ENCODE assay signal across 11 mouse cellular contexts in the genomic region with DNA sequence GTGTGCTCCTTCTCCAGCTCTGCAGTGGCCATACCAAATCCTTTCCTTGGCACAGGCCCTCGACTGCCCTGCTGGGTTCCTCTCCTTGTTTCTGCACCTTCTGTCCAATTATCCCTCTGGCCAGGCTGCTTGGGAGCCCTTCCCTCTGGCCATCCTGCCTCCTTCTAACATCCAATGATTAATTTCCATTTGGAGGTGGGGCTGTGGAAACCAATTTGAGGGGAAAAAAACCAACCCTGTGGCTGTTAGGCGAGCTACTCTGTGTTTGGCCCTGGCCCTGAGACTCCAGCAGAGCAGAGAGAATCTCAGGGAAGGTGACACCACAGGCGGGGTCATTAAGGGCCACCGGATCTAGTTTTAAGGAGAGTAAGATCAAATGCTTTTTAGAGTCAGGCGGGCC. TPM values are rescaled to one million over a fixed set of nuclear protein-coding genes. Genes with fewer than 3 reads are reported as not detected.
DNase-seq lines count a peak whose midpoint lies in the region; ATAC-seq lines count a peak whose summit lies in the region.
"Had no signal": no experiment of that assay in that cellular context is flagged by ENCODE, and none has a peak within 500 bp of the region (broad histone marks: within the 10 kb centered on the region; RNA-seq: fewer than 3 reads in every experiment).

No protein-coding gene starts in this region.

- H3K4me1 ChIP-seq in kidney, embryonic 15.5 days: peaks cover 22% of the 10 kb centered on the region

- no peak overlapping the region for H3K4me2 ChIP-seq in kidney, embryonic 15.5 days

- 0 out of 2 replicates have a peak overlapping the region, but pooled peaks have one; percentile 24 for H3K27ac ChIP-seq in kidney, embryonic 15.5 days

- no peak overlapping the region for H3K4me3 ChIP-seq in kidney, embryonic 15.5 days (replicated peaks)

- WGBS in kidney, embryonic 15.5 days: 6% methylated on average over 5 of the region's 5 CpGs

- H3K9ac ChIP-seq in kidney, embryonic 15.5 days: no peak overlapping the region

- no peak for DNase-seq in kidney, adult 8-10 months
- peak; percentile 39 for DNase-seq in adrenal gland, postnatal 25 days
- peak; percentile 91 to 94 for DNase-seq in cerebellum, postnatal 14 days
- peak; percentile 27 for DNase-seq in heart, postnatal 4 days
- DNase-seq in thymus, postnatal 14 days: no peak
- DNase-seq in liver: no peak
- DNase-seq: layer of hippocampus, adult 9-11 months; right cerebral cortex, postnatal 14 days; thymus, postnatal 36 days had no signal

- no peaks in the 10 kb centered on the region for H3K9me3 ChIP-seq in kidney, embryonic 15.5 days (replicated peaks)
- H3K9me3 ChIP-seq: G1E had no signal

- H3K27me3 ChIP-seq in kidney, embryonic 15.5 days: peaks cover 7% of the 10 kb centered on the region; the same call in 1 of the 2 replicates

- H3K36me3 ChIP-seq in kidney, embryonic 15.5 days: no peaks in the 10 kb centered on the region
- H3K36me3 ChIP-seq: G1E had no signal

- ATAC-seq in kidney, embryonic 15.5 days (replicated peaks; ENCODE audit: low FRiP score): no peak; the same call in 1 of the 2 replicates

RNA-seq across cellular contexts. Expression of a gene that starts 11.7 kb away (rescaled TPM):
- 139 TPM in 2 replicates for polyA plus RNA-seq in kidney, embryonic 15.5 days (2015; fragmentation: Nextera tagmentation; extraction: Ambion mirVana)
- 131 and 144 TPM in 2 replicates for total RNA-seq in adrenal gland, postnatal 25 days (2021)
- total RNA-seq in heart, postnatal 4 days (2021): 100 to 1,000 TPM; 111 to 133 TPM

RNA-seq across cellular contexts. Expression of a gene that starts 17.7 kb away (rescaled TPM):
- polyA plus RNA-seq in kidney, embryonic 15.5 days (2015; fragmentation: Nextera tagmentation; extraction: Ambion mirVana): 92.8 and 98.2 TPM in 2 replicates
- 51.8 and 53.9 TPM in 2 replicates for total RNA-seq in adrenal gland, postnatal 25 days (2021)
- 10 to 100 TPM; 57.1 to 60.5 TPM for total RNA-seq in heart, postnatal 4 days (2021)

Comparison
In these comparisons a context has a peak if more than half of its experiments do, and no peak if none do; other contexts are left out.
1. DNase-seq: peak in adrenal gland, postnatal 25 days (single experiment), cerebellum, postnatal 14 days (2 of 2) and heart, postnatal 4 days (single experiment); none in kidney, adult 8-10 months (0 of 2), thymus, postnatal 14 days (single experiment) and liver (single experiment).